Mouse (Mus musculus) lung, adult 2 months (tissue): ENCODE measurements at regions not wholly inside any gene's neighbourhood (a gene's known extent, or its start where the extent isn't known, plus 50 kb on each side); places are given as distances from the start of the nearest gene placed in this dataset.

ENCODE experiments used
- DNase-seq: peaks from one replicate; pipeline ENCODE4 v3.0.0; 2022
- H3K4me1 ChIP-seq: fragments of 200-500 bp; 2 replicates; pipeline ENCODE4 v1.6.1; 2011; ENCODE audit warnings: low read length; ENCODE audit not compliant: control insufficient read depth, insufficient read depth
- H3K4me3 ChIP-seq: fragments of 200-500 bp; replicated peaks from 2 replicates; pipeline ENCODE3; 2011; ENCODE audit warnings: low read depth, mild to moderate bottlenecking, control low read depth, low read length; ENCODE audit errors: extremely low read depth
- CTCF ChIP-seq: fragments of 200-500 bp; IDR thresholded peaks from 2 replicates; pipeline ENCODE4 v1.5.1; 2011; ENCODE audit warnings: mild to moderate bottlenecking, low read length, control low read depth; ENCODE audit not compliant: insufficient read depth
- POLR2A ChIP-seq: fragments of 200-500 bp; IDR thresholded peaks from 2 replicates; pipeline ENCODE4 v1.6.1; 2011; ENCODE audit warnings: low read depth, mild to moderate bottlenecking, control low read depth, low read length, borderline replicate concordance; ENCODE audit errors: extremely low read depth
- WGBS: fragments of 180-500 bp; shearing (Covaris S2); methylation state at CpG from one replicate; pipeline ENCODE4 v1.1.7; 2018; 5-methylcytosine and 5-hydroxymethylcytosine counted together

DNA sequence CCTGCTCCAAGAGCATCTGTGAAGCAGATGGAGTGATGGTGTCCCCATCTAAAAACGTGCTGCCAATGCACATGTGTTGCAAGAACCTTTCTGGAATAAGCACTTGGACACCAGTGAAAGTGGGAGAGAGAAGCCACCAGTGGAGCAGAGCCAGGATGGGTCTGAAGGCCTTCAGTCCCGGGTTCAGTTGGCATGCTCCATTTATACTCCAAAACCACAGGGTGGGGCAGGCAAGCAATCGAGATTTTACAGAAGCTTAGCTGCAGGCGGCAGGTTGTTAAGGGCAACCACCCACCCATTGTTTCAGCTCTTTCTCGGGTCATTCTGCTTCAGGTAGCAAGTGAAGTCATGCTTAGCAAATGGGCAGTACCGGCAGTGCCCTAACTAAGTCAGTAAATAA, 51.8 kb upstream of the Sv2b start:
- WGBS: 40% methylated on average over 6 of the region's 6 CpGs
- Histone ChIP-seq H3K4me1 (no peaks in the 10 kb centered on the region), H3K4me3 (no peak overlapping the region)
- TF ChIP-seq CTCF: no peak
- TF ChIP-seq POLR2A: no peak
- no peak for DNase-seq

- 66% methylated on average over 6 of the region's 6 CpGs for WGBS
- Histone ChIP-seq H3K4me3 (no peak overlapping the region), H3K4me1 (no peaks in the 10 kb centered on the region)
- DNase-seq: no peak
- no peak for TF ChIP-seq CTCF
- TF ChIP-seq POLR2A: no peak
These were observed 53.5 kb upstream of the Sv2b start for GRCm38 (mm10) chr7:75362541-75362940.

DNA sequence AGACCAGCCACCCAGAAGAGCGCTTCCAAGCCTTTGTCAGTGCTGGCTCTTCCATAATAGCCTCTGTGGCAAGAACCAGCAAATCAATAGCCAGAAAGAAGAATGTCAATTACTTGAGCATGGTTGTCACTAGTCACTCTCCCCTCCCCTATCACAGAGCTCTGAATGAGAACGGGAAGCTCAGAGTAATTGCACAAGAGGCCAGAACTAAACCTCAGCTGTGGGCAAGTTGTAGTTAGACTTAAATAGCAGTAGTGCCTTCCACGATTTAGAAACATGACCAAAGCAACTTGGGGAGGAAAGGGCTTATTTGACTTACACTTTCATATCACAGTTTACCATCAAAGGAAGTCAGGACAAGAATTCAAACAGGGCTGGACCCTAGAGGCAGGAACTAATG, 56.4 kb upstream of the Sv2b start:
- 51% methylated on average over 3 of the region's 3 CpGs for WGBS
- TF ChIP-seq POLR2A (no peak), CTCF (no peak)
- DNase-seq: no peak
- H3K4me3 ChIP-seq: no peak overlapping the region
- no peaks in the 10 kb centered on the region for H3K4me1 ChIP-seq

- H3K4me3 ChIP-seq: no peak overlapping the region
- peak; percentile 76 for DNase-seq
- WGBS: 7% methylated on average over 8 of the region's 8 CpGs
- TF ChIP-seq CTCF: peak; percentile 100
- no peak for TF ChIP-seq POLR2A
- no peaks in the 10 kb centered on the region; the same call in 1 of the 2 replicates for H3K4me1 ChIP-seq
These were observed 57.3 kb upstream of the Sv2b start for GRCm38 (mm10) chr7:75366285-75366882.

DNA sequence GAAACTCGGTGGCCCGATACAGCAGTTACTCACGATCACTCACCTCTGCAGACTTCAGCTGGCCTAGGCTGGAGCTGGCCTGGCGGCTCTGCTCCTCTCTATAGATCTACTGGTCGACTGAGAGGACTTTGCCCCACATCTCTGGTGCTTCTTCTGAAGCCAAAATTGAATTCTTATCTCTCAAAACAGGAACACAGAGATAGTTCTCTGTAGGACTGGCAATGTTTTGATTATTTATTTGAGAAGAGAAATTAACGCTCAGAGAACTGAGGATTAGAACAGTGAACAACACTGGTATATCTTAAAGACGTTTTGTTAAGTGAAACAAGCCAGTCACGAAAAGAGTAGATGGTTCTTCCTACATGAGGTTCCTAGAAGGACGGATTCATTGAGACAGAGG, 59.3 kb upstream of the Sv2b start:
- no peak for DNase-seq
- TF ChIP-seq POLR2A (no peak), CTCF (no peak)
- H3K4me1 ChIP-seq: peaks cover 3% of the 10 kb centered on the region
- WGBS: 84% methylated on average over 9 of the region's 9 CpGs
- no peak overlapping the region for H3K4me3 ChIP-seq

DNA sequence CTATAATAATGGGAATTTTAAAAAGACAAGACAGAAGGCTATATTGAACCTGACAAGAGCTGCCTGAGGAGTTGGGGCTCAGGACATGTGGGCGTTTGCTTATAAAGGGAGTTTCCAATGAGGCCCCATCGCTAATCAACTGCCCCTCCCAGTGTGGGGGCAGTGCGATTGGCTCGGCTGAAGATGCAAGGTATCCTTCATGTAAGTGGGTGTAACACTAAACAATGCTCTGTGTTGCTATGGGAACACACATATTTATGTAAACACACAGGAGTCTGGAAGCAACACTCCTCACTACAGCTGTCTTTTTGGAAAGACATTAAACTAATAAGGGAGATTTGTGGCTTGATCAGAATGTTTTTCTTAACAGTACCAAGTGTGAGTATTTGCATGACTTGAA, 60.3 kb upstream of the Sv2b start:
- no peak for TF ChIP-seq CTCF
- no peak for TF ChIP-seq POLR2A
- Histone ChIP-seq H3K4me3 (no peak overlapping the region), H3K4me1 (peaks cover 3% of the 10 kb centered on the region)
- DNase-seq: no peak
- 39% methylated on average over 4 of the region's 4 CpGs for WGBS

DNA sequence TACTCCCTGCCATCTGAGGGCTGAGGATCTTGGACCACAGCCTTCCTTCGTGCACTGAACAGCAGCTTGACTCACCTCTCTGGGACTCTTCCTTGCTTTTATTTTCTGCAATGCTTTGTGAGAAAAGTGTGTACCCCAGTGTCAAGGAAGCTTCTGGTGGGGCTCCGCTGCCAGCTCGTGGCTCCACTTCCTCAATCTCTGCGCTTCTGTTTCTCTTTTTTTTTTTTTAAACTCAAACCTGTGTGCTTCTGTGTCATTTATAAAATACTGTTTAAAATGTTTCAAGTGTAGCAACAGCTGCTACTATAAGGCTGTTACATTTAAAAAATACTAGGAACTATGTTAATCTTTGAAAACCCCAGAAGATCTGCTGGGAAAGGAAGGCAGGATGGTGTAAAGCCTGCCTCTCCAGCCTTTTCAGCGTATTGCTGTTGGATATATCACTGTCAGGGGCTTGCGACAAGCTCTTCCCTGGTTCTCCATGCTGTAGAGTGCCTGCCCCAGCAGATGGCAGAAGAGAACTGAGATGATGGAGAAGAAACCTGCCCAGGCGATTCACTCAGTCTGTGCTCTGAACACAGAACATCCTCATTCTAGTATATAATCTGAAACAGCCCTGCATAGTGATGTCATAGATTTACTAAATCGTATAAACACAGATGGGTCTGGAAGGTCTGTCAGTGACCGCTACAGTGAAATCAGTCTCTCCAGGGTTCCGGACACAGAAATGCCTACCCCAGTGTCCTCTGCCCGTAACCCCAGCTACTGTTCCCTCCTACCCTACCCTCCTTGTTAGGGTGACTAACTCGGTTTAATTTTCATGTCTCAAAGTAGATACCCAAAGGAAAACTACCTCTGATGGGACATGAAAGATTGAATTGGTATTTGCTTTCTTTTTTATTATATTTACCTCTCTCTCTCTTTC, 61.8 kb upstream of the Sv2b start:
- peak; percentile 82 for TF ChIP-seq CTCF
- no peak for TF ChIP-seq POLR2A
- Histone ChIP-seq H3K4me3 (no peak overlapping the region), H3K4me1 (peaks cover 3% of the 10 kb centered on the region)
- DNase-seq: peak; percentile 70
- WGBS: 21% methylated on average over 12 of the region's 12 CpGs

DNA sequence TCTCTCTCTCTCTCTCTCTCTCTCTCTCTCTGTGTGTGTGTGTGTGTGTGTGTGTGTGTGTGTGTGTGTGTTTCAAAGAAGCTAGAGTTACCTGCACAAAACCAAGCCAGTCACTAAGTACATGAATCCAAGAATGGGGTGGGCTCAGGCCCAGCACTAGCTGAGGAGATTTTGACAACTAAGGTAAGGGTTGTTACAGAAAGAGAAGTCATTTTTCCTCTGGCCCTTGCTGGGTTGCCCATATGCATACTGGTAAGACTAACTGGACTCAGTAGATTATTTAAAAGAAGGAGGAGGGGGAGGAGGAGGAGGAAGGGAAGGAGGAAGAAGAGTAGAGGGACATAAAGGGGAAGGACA, 62.4 kb upstream of the Sv2b start:
- no peak for DNase-seq
- Histone ChIP-seq H3K4me3 (no peak overlapping the region), H3K4me1 (peaks cover 3% of the 10 kb centered on the region)
- TF ChIP-seq CTCF: no peak
- no peak for TF ChIP-seq POLR2A

DNA sequence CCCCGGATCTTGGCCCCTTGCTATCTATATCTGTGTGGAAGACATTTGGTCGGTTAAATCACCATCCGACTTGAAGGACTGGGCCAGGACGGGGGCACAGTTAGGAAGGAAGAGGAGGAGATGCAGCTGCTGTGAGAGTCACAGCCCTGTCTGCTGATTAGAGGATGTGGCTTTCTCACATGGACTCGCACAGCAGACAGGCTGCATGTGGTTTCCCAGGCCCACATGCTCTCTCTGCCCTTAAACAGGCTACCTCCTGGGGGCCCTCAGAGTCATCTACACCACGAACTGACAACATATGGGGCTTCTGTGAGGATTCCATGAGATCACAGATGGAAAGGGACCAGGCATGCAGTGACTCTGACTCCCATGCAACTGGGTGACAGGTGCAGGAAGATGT, 62.9 kb upstream of the Sv2b start:
- no peak overlapping the region for H3K4me3 ChIP-seq
- TF ChIP-seq CTCF: no peak
- TF ChIP-seq POLR2A: no peak
- no peak for DNase-seq
- H3K4me1 ChIP-seq: peaks cover 3% of the 10 kb centered on the region
- WGBS: 35% methylated on average over 6 of the region's 6 CpGs

- no peak for DNase-seq
- Histone ChIP-seq H3K4me3 (no peak overlapping the region), H3K4me1 (peaks cover 3% of the 10 kb centered on the region)
- 36% methylated on average over 10 of the region's 10 CpGs for WGBS
- TF ChIP-seq POLR2A (no peak), CTCF (no peak)
These were observed 63.9 kb upstream of the Sv2b start for GRCm38 (mm10) chr7:75372892-75373444.
